9 mouse cellular contexts compared by ENCODE assay signal in genomic region chr9:111272356-111272755, GRCm38 (mm10). TPM values are rescaled to one million over a fixed set of nuclear protein-coding genes. Genes with fewer than 3 reads are reported as not detected.
DNase-seq lines count a peak whose midpoint lies in the region; ATAC-seq and TF ChIP-seq lines count a peak whose summit lies in the region.
"Had no signal": no experiment of that assay in that cellular context is flagged by ENCODE, and none has a peak within 500 bp of the region (broad histone marks: within the 10 kb centered on the region; RNA-seq: fewer than 3 reads in every experiment).

No protein-coding gene starts in this region.

- peak overlapping the region; percentile 88 for H3K4me3 ChIP-seq in gastrocnemius, adult 2 months
- H3K4me3 ChIP-seq in testis, adult 2 months (ENCODE audit: control insufficient read depth, low read depth, low read length), result peak overlapping the region; percentile 94
- peak overlapping the region; percentile 87 for H3K4me3 ChIP-seq in heart, postnatal 0 days (ENCODE audit: low read depth, low read length)
- peak overlapping the region; percentile 79 for H3K4me3 ChIP-seq in liver, postnatal 0 days (ENCODE audit: low read depth, low read length)

- H3K36me3 ChIP-seq in testis, adult 2 months (ENCODE audit: control insufficient read depth, insufficient read depth, low read length), result no peaks in the 10 kb centered on the region
- H3K36me3 ChIP-seq in heart, postnatal 0 days (replicated peaks; ENCODE audit: control insufficient read depth, insufficient read depth, low read length), result peaks cover 2% of the 10 kb centered on the region
- peaks cover 26% of the 10 kb centered on the region for H3K36me3 ChIP-seq in liver, postnatal 0 days (replicated peaks; ENCODE audit: insufficient read depth, low read length)

- intact Hi-C loops in gastrocnemius, adult 2 months (cut with DNase I), result loop anchor here (5.0 kb wide), 1 partner anchor 155 kb away; the partner anchor contains the start of gene Lrrfip2

- WGBS in heart, postnatal 0 days, result 4% methylated on average over 19 of the region's 19 CpGs
- 5% methylated on average over 19 of the region's 19 CpGs for whole genome bisulfite sequencing in liver, postnatal 0 days (ENCODE audit: insufficient replicate concordance)

- TF ChIP-seq POLR2A in testis, adult 2 months (IDR thresholded peaks at IDR 0.05; ENCODE audit: control insufficient read depth, low read depth, low read length), result no peak

- ATAC-seq in heart, postnatal 0 days (ENCODE audit: insufficient read depth, low read depth), result no peak
- ATAC-seq in liver, postnatal 0 days, result no peak

- peak; percentile 44 for DNase-seq in gastrocnemius, adult 2 months
- DNase-seq in gastrocnemius, postnatal 4 days (ENCODE audit: low spot score in 2 of 2), result no peak
- no peak for DNase-seq in testis, postnatal 14 days (ENCODE audit: low spot score)
- peak; percentile 15 for DNase-seq in heart, postnatal 0 days (ENCODE audit: low spot score)
- DNase-seq in liver, postnatal 0 days, result no peak
- no peak for DNase-seq in ovary, postnatal 14 days (ENCODE audit: low spot score)
- DNase-seq in yolk sac, embryonic 10.5 days (ENCODE audit: low spot score), result no peak

- H3K4me2 ChIP-seq in heart, postnatal 0 days (ENCODE audit: low read depth, low read length), result peak overlapping the region; percentile 78
- peak overlapping the region; percentile 82 for H3K4me2 ChIP-seq in liver, postnatal 0 days (ENCODE audit: low read depth, low read length)

- no peaks in the 10 kb centered on the region for H3K9me3 ChIP-seq in heart, postnatal 0 days (replicated peaks; ENCODE audit: control insufficient read depth, low read length)
- H3K9me3 ChIP-seq in liver, postnatal 0 days (ENCODE audit: low read length), result no peaks in the 10 kb centered on the region

- peak overlapping the region; percentile 89 for H3K9ac ChIP-seq in heart, postnatal 0 days (replicated peaks; ENCODE audit: low read depth, low read length)
- peak overlapping the region; percentile 87 for H3K9ac ChIP-seq in liver, postnatal 0 days (replicated peaks)

- no peak for TF ChIP-seq EP300 in heart, postnatal 0 days (IDR thresholded peaks at IDR 0.05; ENCODE audit: low read depth)
- no peak for TF ChIP-seq EP300 in liver, postnatal 0 days (IDR thresholded peaks at IDR 0.05; ENCODE audit: low read depth)

- H3K4me1 ChIP-seq in testis, adult 2 months (ENCODE audit: control insufficient read depth, insufficient read depth, low read length), result peaks cover 7% of the 10 kb centered on the region
- H3K4me1 ChIP-seq in heart, postnatal 0 days (ENCODE audit: control insufficient read depth, insufficient read depth), result peaks cover 34% of the 10 kb centered on the region
- peaks cover 36% of the 10 kb centered on the region for H3K4me1 ChIP-seq in liver, postnatal 0 days (ENCODE audit: insufficient read depth)

- no peaks in the 10 kb centered on the region for H3K27me3 ChIP-seq in testis, adult 2 months (ENCODE audit: control insufficient read depth, insufficient read depth, low read length)
- H3K27me3 ChIP-seq in heart, postnatal 0 days (ENCODE audit: control insufficient read depth, insufficient read depth, low read length), result no peaks in the 10 kb centered on the region
- no peaks in the 10 kb centered on the region for H3K27me3 ChIP-seq in liver, postnatal 0 days (ENCODE audit: insufficient read depth, low read length)
- H3K27me3 ChIP-seq: Patski had no signal

- no peak for TF ChIP-seq CTCF in gastrocnemius, adult 2 months (IDR thresholded peaks at IDR 0.05)
- TF ChIP-seq CTCF in testis, adult 2 months (IDR thresholded peaks at IDR 0.05; ENCODE audit: control insufficient read depth, insufficient read depth, insufficient replicate concordance, low read depth, low read length), result no peak
- no peak for TF ChIP-seq CTCF in heart, postnatal 0 days (IDR thresholded peaks at IDR 0.05; ENCODE audit: low read depth)
- TF ChIP-seq CTCF in liver, postnatal 0 days (IDR thresholded peaks at IDR 0.05; ENCODE audit: low read depth), result no peak

- peak overlapping the region; percentile 99 for H3K27ac ChIP-seq in gastrocnemius, adult 2 months
- H3K27ac ChIP-seq in testis, adult 2 months (ENCODE audit: control insufficient read depth, insufficient read depth, low read depth, low read length), result peak overlapping the region; percentile 92
- peak overlapping the region; percentile 96 for H3K27ac ChIP-seq in heart, postnatal 0 days (ENCODE audit: low read depth)
- H3K27ac ChIP-seq in liver, postnatal 0 days (ENCODE audit: low read depth), result peak overlapping the region; percentile 94

RNA-seq across cellular contexts. Expression of gene Epm2aip1, which starts 0.6 kb away (rescaled TPM):
- total RNA-seq in gastrocnemius, adult 2 months (2021), result 10 to 100 TPM; 21.1 to 24.7 TPM
- 10 to 100 TPM; 38.2 to 44.2 TPM for total RNA-seq in gastrocnemius, postnatal 4 days (2021)
- 3.6 and 4.2 TPM in 2 replicates for polyA plus RNA-seq in testis, adult 2 months (2012; rRNA removed)
- total RNA-seq in heart, postnatal 0 days (2014; rRNA removed; ENCODE audit: low replicate concordance), result 28.2 and 33.0 TPM in 2 replicates
- polyA plus RNA-seq in heart, postnatal 0 days (2015; fragmentation: Nextera tagmentation; extraction: Ambion mirVana), result 13.5 and 15.6 TPM in 2 replicates
- 4.4 and 5.2 TPM in 2 replicates for polyA plus RNA-seq in liver, postnatal 0 days (2015; fragmentation: Nextera tagmentation; extraction: Ambion mirVana)

RNA-seq across cellular contexts. Expression of gene Mlh1, which starts 0.8 kb away (rescaled TPM):
- 1 to 10 TPM; 5.1 to 6.4 TPM for total RNA-seq in gastrocnemius, adult 2 months (2021)
- 10 to 100 TPM; 18.3 to 27.6 TPM for total RNA-seq in gastrocnemius, postnatal 4 days (2021)
- 10.1 and 12.1 TPM in 2 replicates for polyA plus RNA-seq in testis, adult 2 months (2012; rRNA removed)
- 12.8 and 18.4 TPM in 2 replicates for total RNA-seq in heart, postnatal 0 days (2014; rRNA removed; ENCODE audit: low replicate concordance)
- 19.7 and 20.0 TPM in 2 replicates for polyA plus RNA-seq in heart, postnatal 0 days (2015; fragmentation: Nextera tagmentation; extraction: Ambion mirVana)
- polyA plus RNA-seq in liver, postnatal 0 days (2015; fragmentation: Nextera tagmentation; extraction: Ambion mirVana), result 9.8 and 10.1 TPM in 2 replicates

RNA-seq across cellular contexts. Expression of gene Trank1, which starts 39.2 kb away (rescaled TPM):
- not detected for total RNA-seq in gastrocnemius, adult 2 months (2021)
- total RNA-seq in gastrocnemius, postnatal 4 days (2021), result under 1 TPM; 0.62 to 0.76 TPM
- 21.3 and 25.0 TPM in 2 replicates for polyA plus RNA-seq in testis, adult 2 months (2012; rRNA removed)
- 0.04 TPM in 1 of 2 replicates, not detected in the other for total RNA-seq in heart, postnatal 0 days (2014; rRNA removed; ENCODE audit: low replicate concordance)
- polyA plus RNA-seq in heart, postnatal 0 days (2015; fragmentation: Nextera tagmentation; extraction: Ambion mirVana), result not detected in 2 replicates
- polyA plus RNA-seq in liver, postnatal 0 days (2015; fragmentation: Nextera tagmentation; extraction: Ambion mirVana), result 0.02 TPM in 1 of 2 replicates, not detected in the other

Comparison
In these comparisons a context has a peak if more than half of its experiments do, and no peak if none do; other contexts are left out.
1. DNase-seq: peak in gastrocnemius, adult 2 months (single experiment) and heart, postnatal 0 days (single experiment); none in gastrocnemius, postnatal 4 days (0 of 2), testis, postnatal 14 days (single experiment), liver, postnatal 0 days (single experiment), ovary, postnatal 14 days (single experiment) and yolk sac, embryonic 10.5 days (single experiment).
2. Peak in every context shown above with its lines, with median percentiles within 50 percentile points of each other: H3K27ac ChIP-seq and H3K4me3 ChIP-seq.